Mouse (Mus musculus): Measurements from ENCODE around the gene Wdr24.

Wdr24 gene

DNA sequence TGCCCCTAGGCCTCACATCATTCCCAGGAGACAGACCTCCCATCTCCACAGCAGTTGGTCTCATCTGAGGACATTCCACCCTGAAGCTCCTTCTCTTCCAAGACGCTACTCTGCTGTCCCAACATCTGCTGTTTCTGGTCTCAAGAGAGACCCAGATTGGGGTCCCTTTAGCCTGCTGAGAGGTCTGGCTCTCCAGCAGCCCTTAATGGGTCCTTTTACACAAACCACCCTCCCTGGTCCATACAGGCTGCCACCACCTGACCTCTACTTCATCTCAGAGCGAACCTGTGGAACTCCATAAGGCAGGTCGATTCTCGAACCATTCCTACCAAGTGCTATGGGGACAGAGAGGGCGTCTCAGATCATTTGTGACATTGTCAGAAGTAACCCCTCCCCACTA is 15.4 kb upstream of the Wdr24 start:
- no peak for DNase-seq

DNA sequence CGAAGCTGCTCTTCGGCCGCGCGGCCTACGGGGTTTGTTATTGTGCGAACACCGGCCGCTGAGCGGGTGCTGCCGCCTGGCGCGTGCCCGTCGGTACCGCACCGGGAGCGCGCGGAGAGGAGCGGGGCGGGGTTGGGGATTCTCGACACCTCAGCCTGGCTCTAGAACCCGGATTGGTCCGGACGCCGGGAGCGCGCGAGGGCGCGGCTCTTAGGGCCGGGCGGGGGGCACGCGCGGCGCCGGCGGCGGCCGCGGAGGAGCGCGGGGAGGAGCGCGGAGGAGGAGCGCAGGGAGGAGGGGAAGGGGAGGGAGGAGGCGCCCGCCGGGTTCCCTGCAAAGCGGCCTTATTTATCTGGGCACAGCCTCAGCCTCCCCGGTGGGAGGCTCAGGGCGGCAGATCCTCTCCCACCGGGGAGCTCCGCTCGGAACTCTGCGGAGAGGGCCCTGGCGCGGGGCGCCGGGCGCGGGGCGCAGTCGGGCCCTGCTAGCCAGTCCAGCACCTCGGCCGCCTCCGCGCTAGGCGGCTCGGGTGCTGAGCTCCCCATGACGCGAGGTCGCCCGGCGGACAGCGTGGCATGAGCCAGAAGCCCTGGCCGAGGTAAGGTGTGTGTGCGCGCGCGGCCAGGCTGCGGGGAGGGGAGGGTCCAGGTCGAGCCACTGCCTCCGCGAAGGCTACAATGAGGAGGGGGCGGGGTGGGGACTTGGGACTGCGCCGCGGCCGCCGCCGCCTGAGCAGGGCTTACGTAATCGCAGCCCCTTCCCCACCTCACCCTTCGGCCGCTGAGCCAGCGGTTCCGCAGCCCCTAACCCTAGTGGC is 14.4 kb upstream of the Wdr24 start, which contains the start of gene Fbxl16:
TSS of gene Fbxl16 (plus strand) at position 297 of the 817 bp plus-strand sequence.
- DNase-seq: peak; percentile 78 to 80

DNA sequence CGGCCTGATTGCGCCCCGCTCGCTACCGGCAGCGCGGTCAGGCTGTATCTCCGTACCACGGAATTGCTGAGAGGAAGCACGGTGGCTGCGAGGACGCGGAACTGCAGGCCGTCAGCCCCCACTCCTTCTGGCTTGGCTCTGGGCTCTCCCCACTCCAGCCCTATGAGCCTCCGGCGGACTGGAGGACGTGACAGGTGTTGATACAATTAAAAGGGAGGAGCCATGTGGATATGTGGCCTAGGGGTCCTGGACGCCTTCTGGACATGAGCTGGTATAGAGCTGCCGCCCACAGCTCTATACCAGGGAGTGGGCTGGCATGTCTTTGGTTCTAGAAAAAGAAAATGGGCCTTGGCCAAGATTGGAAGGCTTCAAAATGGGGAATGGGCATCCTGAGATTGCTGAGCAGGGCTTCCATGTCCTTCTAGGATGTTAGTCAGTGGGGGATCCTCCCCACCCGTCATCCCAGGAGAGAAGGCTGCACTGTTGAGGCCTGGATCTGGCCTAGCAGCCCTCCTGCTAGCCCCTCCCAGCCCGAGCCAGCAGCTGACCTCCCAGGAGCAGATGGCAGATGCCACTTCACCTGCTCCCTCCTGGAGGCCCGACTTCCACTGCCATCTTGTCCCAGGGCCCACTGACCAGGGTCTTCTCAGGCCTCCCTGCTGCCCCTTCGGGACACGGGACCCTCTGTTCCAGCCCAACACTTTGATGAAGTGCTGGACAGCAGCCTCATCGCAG is 13.7 kb upstream of the Wdr24 start:
- no peak for DNase-seq

DNA sequence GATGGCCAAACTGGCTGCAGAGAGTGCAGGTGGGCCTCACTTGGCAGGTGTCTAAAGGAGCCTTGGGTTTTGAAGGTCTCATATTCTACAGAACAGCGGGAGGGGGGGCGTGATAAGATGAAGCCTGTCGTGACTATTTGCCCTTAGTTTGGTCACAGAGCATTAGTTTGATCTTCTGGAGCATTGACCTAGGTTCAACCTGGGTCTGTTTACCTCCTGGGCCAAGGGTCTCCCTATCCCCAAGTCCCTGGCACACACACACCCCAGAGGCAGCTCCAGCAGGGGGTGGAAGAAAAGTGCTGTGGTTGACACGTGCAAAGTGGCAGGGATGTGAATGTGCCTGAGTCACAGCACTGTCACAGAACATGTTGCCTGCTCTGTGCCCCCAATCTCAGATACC is 12.5 kb upstream of the Wdr24 start:
- DNase-seq: no peak

DNA sequence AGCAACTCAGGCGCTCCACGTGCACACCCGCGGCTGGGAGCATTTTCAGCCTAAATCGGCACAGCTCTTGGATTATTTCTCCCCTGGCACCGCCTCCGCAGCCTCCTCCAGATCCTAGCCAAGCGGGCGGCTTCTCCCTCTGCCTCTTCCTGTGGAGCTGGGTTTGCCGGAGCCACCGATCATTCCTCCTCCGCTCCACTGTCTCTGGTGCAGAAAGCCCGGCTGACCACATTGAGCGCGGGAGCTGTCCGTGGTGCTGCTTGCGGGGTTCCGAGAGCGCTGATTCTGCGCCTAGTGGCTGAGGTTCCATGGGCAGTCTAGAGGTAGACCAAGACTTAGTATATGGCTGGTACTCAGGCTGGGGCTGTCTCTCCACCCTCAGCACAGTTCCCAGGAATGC is 10.0 kb upstream of the Wdr24 start:
- DNase-seq: peak; percentile 83 to 95

DNA sequence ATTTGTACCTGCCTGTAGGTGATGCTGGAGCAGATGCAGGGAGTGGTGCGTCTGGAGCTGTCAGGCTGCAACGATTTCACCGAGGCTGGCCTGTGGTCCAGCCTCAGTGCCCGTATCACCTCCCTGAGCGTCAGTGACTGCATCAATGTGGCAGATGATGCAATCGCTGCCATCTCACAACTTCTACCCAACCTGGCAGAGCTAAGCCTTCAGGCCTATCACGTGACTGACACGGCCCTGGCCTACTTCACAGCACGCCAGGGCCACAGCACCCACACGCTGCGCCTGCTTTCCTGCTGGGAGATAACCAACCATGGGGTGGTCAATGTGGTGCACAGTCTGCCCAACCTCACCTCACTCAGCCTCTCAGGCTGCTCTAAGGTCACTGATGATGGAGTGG is 5.8 kb upstream of the Wdr24 start:
- no peak for DNase-seq

DNA sequence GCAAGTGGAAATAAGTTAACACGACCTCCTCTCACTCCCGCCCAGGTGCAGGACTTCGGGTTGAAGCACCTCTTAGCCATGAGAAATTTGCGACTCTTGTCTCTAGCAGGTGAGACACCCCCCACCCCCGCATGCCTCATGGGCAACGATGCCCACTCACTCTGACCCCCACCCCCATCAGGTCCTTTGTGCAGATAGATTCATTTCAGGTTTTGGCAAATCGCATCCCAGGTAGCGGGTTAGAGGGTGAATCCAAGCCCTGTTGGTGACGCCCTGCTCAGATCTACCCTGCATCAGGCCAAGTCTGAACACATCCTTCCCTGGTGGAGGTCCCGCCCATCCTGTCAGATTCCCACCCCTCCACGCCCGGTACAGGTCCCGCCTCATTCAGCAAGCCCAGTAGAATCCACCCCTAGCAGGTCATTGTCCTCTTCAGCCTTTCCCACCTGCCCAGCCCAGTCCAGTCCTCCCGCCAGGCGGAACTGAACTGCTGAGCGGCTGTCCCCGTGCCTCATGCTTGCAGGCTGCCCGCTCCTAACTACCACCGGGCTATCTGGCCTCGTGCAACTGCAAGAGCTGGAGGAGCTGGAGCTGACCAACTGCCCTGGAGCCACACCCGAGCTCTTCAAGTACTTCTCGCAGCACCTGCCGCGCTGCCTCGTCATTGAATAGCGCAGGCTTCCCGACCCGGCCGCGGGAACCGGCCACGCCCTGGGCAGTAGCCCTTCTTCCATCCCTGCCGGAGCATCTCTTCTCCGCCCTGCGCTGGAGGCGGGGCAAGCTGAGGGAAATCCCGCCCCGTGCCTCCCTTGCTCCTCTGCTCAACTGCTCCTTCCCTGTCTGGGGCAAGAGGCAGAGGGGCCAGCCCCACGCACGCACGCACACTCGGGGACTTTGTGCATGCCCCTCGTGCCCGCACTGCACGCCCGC is 4.3 kb upstream of the Wdr24 start:
- peak in 1 of 2 experiments; percentile 36 for DNase-seq

DNA sequence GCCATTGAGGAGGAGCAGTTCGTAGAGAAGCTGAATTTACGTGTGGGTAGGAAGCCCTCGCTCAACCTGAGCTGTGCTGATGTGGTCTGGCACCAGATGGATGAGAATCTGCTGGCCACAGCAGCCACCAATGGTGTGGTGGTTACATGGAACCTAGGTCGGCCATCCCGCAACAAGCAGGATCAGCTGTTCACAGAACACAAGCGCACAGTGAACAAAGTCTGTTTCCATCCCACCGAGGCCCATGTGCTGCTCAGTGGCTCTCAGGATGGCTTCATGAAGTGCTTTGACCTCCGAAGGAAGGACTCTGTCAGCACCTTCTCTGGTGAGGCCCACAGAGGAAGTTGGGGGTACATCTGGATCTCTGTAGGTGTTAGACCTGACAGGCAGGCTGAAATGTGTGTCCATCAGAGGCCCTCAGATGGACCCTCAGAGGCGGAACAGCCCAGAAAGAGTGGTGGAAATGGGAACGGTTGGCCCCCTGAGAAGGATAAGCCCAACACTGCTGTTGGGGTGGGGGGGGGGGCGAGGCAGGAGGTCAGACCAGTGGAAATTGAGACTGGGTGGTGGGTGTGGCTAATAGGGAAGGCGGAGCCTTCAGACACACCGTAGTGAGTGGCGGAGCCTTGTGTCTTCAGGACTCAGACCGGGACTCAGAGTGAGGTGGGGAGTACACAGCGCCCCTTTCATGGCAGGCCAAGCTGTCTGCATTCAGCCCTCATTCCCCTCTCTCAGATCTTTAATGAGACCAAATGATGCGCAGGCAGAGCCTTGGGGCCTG is 1.1 kb downstream of the Wdr24 start:
- no peak for DNase-seq

DNA sequence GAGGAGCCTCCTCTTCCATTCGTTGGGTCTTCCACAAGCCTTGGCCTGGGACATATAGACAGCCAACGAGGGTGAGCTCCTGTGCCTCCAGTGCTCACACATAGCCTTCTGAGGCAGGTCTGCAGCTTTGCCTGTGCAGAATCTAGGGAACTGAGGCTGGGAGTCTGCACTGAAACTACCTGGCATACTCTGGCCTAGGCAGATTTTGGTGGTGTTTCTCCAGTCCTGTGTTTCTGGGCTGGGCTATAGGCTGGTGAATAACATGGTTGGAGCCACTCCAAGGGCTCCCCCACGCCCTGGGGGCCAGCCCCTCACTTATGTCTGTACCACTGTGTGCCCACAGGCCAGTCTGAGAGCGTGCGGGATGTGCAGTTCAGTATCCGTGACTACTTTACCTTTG is 1.9 kb downstream of the Wdr24 start:
- no peak for DNase-seq

DNA sequence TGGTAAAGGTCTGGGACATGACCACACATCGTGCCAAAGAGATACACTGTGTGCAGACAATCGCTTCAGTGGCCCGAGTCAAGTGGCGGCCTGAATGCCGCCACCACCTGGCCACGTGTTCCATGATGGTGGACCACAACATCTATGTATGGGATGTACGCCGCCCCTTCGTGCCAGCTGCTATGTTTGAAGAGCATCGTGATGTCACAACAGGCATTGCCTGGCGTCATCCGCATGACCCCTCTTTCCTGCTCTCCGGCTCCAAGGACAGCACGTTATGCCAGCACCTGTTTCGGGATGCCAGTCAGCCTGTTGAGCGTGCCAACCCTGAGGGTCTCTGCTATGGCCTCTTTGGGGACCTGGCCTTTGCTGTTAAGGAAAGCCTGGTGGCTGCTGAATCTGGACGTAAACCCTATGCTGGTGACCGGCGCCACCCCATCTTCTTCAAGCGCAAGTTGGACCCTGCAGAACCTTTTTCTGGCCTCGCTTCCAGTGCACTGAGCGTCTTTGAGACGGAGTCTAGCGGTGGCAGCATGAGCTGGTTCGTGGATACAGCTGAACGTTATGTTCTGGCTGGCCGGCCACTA is 2.6 kb downstream of the Wdr24 start:
- DNase-seq: no peak

DNA sequence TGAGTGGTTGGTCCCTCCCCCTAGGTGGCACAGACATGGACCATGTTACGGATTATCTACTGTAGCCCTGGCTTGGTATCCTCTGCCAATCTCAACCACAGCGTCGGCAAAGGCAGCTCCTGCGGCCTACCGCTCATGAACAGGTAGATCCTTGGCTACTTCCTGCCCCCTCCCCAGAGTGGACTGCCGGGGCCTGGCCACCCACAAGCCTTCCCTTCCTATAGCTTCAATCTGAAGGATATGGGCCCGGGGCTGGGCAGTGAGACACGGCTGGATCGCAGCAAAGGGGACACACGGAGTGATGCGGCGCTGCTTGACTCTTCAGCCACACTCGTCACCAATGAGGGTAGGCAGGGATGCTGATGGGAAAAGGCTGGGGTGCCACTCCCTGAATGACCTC is 3.6 kb downstream of the Wdr24 start:
- no peak for DNase-seq

DNA sequence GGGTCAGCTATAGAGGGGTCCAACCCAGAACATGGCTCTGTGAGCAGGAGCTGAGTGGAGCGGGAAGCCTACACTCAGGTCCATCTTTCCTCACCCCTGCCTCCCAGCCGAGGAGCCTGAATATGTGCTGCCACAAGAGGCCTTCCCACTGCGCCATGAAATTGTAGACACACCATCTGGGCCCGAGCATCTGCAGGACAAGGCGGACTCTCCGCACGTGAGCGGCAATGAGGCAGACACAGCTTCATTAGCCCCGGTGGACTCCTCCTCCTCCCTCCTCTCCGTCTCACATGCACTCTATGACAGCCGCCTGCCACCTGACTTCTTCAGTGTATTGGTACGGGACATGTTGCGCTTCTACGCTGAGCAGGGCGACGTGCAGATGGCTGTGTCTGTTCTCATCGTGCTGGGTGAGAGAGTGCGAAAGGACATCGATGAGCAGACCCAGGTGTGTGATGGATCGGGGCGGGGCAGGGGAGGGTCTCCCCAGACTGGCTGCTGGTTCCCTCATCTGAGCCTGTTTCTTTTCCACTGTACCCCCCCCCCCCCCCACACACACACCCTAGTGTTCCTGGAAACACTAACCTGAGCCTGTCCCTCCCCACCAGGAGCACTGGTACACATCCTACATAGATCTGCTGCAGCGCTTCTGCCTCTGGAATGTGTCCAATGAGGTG is 4.3 kb downstream of the Wdr24 start:
- DNase-seq: no peak

DNA sequence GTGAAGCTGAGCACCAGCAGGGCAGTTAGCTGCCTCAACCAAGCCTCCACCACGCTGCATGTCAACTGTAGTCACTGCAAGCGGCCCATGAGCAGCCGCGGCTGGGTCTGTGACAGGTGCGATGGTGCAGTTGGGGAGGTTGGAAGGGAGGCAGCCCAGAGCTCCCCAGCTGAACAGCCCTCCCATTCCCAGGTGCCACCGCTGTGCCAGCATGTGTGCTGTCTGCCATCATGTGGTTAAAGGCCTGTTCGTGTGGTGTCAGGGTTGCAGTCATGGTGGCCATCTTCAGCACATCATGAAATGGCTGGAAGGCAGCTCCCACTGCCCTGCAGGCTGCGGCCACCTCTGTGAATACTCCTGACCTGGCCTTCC is 4.8 kb downstream of the Wdr24 start:
- no peak for DNase-seq

DNA sequence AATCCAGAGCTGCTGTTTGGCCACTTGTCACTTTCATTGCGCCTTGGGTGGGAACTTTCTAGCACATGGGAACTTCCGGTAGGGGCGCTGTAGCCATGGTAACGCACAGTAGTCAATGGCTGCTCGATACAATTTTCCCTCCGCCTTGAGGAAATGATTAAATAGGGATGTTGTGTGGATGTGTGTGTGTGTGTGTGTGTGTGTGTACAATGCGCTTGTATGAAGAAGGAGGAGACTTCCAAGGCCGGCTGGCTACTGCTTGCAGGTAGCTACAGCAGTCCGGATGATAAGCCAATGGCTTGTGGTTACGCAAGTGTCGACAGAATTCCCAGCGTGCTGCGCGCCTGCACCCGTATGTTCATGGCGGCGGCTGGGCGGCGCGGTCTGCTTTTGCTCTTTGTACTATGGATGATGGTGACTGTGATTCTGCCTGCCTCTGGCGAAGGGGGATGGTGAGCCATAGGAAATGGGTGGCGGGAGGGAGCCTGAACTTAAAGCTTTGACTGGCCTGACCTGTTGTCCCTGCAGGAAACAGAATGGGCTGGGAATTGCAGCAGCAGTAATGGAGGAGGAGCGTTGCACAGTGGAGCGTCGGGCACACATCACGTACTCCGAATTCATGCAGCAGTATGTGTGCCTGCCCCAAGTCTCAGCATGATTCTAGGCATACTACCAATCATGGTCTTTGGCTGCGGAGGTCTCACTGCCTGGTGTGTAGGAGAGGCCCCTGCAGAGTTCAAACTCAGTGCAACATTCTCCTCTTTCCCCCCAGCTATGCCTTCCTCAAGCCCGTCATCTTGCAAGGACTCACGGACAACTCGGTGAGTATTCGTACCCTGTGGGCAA is 5.5 kb downstream of the Wdr24 start, which contains the start of gene Jmjd8:
TSS of gene Jmjd8 (plus strand) at position 156 of the 846 bp plus-strand sequence.
- peak; percentile 85 to 89 for DNase-seq

DNA sequence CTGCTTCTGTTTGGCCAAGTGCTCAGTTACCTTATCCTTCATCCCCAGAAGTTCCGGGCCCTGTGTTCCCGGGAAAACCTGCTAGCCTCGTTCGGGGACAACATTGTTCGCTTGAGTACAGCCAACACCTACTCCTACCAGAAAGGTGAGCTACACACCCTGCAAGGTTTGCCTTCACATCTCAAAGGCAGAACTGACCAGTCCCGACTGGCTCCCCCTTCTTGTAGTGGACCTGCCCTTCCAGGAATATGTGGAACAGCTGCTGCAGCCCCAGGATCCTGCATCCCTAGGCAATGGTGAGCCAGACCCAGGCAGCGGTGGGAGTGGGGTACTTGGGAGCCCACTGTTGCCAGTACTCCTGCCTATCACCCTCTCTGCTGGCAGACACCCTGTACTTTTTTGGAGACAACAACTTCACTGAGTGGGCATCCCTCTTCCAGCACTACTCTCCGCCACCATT is 6.2 kb downstream of the Wdr24 start:
- DNase-seq: no peak

DNA sequence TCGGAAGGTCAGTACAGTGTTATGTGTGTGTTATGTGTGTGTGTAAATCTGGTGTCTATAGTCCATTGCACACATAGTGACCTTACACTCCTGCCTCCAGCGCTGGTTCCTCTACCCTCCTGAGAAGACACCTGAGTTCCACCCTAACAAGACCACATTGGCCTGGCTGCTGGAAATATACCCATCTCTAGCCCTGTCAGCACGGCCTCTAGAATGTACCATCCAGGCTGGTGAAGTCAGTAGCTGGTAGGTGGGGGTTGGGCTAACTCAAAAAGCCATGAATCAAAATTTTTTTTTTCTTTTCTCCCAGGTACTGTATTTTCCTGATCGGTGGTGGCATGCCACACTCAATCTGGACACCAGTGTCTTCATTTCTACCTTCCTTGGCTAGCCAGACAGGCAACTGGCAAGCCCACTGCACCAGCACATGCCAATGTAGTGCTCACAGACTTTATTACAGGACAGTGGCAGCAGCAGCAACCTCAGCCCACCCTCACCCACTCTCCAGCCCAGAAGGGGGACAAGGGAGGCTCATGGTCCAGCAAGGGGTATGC is 6.8 kb downstream of the Wdr24 start:
- no peak for DNase-seq

DNA sequence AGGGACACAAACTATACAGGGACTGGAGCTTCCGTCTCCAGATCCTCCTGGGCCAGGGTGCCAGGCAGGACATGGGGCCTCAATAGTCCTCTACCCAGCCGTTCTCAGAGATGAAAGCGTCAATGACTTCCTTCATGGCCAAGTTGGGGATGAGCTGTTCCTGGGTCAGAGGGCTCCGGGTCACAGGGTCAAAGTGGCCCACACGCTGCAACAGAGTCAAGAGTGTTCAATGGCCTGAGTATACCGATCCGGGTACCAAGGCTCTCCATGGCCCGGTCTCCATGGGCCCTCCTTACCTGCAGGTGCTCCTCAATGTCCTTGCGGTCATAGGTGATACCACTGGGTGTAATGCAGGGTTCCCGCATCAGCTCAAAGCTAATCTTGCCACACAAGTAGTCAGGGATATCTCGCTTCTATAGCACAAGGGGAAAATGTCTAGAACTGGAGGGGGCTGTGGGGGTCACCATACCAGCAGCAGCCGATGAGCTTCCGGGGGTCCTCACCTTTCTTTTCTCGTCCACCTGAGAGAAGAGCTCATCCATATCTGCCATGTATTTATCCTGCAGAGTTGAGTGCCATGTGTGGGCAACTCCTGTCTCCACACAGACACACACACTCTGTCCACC is 7.5 kb downstream of the Wdr24 start:
- no peak for DNase-seq

DNA sequence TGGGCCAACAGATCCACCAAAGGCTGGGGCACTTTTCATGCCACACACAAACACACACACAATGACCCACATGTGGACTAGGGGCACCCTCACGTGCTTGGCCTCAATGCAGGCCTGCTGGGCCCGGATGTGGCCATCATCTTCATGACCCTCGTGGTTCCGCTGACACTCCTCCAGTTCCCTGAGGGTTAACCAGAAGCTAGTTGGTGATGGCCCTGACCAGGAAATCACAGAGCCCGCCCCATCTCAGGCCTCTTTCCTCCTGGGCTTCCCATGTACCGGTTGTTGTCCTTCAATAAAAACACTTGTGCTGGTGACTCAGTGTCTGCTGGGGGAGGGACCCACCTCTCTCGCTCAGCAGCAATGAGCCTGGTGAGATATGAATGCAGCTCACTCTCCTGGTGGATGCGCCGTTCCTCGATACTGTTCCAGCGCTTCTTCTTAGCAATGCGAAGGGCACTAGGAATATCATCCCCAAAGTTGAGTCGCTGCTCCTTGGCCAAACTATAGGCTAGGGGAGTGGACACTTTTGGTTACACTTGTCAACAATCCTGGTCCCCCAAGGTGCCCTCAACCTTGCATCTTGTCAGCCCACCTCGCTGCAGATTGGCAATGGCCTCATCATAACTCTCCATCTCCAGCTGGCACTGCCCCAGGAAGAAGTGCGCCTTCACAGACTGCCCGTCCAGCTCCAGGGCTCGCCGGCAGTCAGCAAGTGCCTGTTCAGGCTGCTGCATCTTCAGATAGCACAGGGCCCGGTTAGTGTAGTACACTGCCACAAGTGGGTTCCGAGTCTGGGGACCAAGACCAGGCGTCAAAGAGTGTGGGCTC is 8.2 kb downstream of the Wdr24 start:
- peak in 1 of 2 experiments; percentile 63 for DNase-seq
